ENCODE assay signal across 19 mouse cellular contexts in genomic region chrX:8013569-8014314, GRCm38 (mm10). TPM values are rescaled to one million over a fixed set of nuclear protein-coding genes. Genes with fewer than 3 reads are reported as not detected.
A peak's percentile ranks its signal among the peaks of the same experiment; 100 is the strongest.
DNase-seq lines count a peak whose midpoint lies in the region; ATAC-seq lines count a peak whose summit lies in the region.
"Had no signal": no experiment of that assay in that cellular context is flagged by ENCODE, and none has a peak within 500 bp of the region (broad histone marks: within the 10 kb centered on the region; RNA-seq: fewer than 3 reads in every experiment).

No protein-coding gene starts in this region.

- ATAC-seq in hindbrain, embryonic 13.5 days (ENCODE audit: low FRiP score): no peak
- ATAC-seq in forebrain, embryonic 11.5 days (replicated peaks; ENCODE audit: low FRiP score): peak; percentile 90
- peak; percentile 46; the same call in 1 of the 2 replicates for ATAC-seq in midbrain, embryonic 14.5 days (ENCODE audit: low FRiP score, low TSS enrichment)
- ATAC-seq: intestine, postnatal 0 days; liver, postnatal 0 days had no signal

- no peaks in the 10 kb centered on the region for H3K36me3 ChIP-seq in hindbrain, embryonic 10.5 days
- H3K36me3 ChIP-seq in hindbrain, embryonic 13.5 days: no peaks in the 10 kb centered on the region
- H3K36me3 ChIP-seq in forebrain, embryonic 11.5 days (ENCODE audit: control insufficient read depth, insufficient read depth, low read length): no peaks in the 10 kb centered on the region
- H3K36me3 ChIP-seq in midbrain, embryonic 14.5 days (ENCODE audit: control insufficient read depth, insufficient read depth, low read length): no peaks in the 10 kb centered on the region
- H3K36me3 ChIP-seq: embryonic facial prominence, embryonic 13.5 days; heart, embryonic 13.5 days had no signal

- H3K4me2 ChIP-seq in hindbrain, embryonic 13.5 days: no peak overlapping the region
- H3K4me2 ChIP-seq in forebrain, embryonic 11.5 days (ENCODE audit: low read depth, low read length, severe bottlenecking): no peak overlapping the region
- H3K4me2 ChIP-seq in midbrain, embryonic 14.5 days (ENCODE audit: low read length): no peak overlapping the region
- H3K4me2 ChIP-seq: embryonic facial prominence, embryonic 13.5 days; heart, embryonic 13.5 days had no signal

- peak overlapping the region; percentile 75 for H3K27ac ChIP-seq in hindbrain, embryonic 10.5 days
- H3K27ac ChIP-seq in hindbrain, embryonic 13.5 days: no peak overlapping the region
- peak overlapping the region; percentile 66; the same call in 1 of the 2 replicates for H3K27ac ChIP-seq in forebrain, embryonic 11.5 days (ENCODE audit: low read depth, low read length)
- no peak overlapping the region for H3K27ac ChIP-seq in midbrain, embryonic 14.5 days (replicated peaks; ENCODE audit: low read depth, low read length)
- H3K27ac ChIP-seq: embryonic facial prominence, embryonic 13.5 days; heart, embryonic 13.5 days; left cerebral cortex, adult 2 months; stomach, postnatal 0 days had no signal

- no peaks in the 10 kb centered on the region for H3K9me3 ChIP-seq in hindbrain, embryonic 10.5 days
- no peaks in the 10 kb centered on the region for H3K9me3 ChIP-seq in hindbrain, embryonic 13.5 days
- H3K9me3 ChIP-seq in forebrain, embryonic 11.5 days (ENCODE audit: control insufficient read depth, low read length): no peaks in the 10 kb centered on the region
- H3K9me3 ChIP-seq in midbrain, embryonic 14.5 days (ENCODE audit: control insufficient read depth, low read length): no peaks in the 10 kb centered on the region
- H3K9me3 ChIP-seq: embryonic facial prominence, embryonic 13.5 days; heart, embryonic 13.5 days; megakaryocyte, embryonic 14.5 days had no signal

- no peaks in the 10 kb centered on the region for H3K27me3 ChIP-seq in hindbrain, embryonic 10.5 days (ENCODE audit: insufficient read depth, poor library complexity, severe bottlenecking)
- H3K27me3 ChIP-seq in hindbrain, embryonic 13.5 days: no peaks in the 10 kb centered on the region
- no peaks in the 10 kb centered on the region for H3K27me3 ChIP-seq in forebrain, embryonic 11.5 days (ENCODE audit: control insufficient read depth, insufficient read depth, low read length)
- H3K27me3 ChIP-seq in midbrain, embryonic 14.5 days (ENCODE audit: control insufficient read depth, insufficient read depth, low read length): no peaks in the 10 kb centered on the region
- H3K27me3 ChIP-seq: embryonic facial prominence, embryonic 13.5 days; heart, embryonic 13.5 days; megakaryocyte, embryonic 14.5 days had no signal

- H3K9ac ChIP-seq in hindbrain, embryonic 13.5 days: no peak overlapping the region
- no peak overlapping the region for H3K9ac ChIP-seq in forebrain, embryonic 11.5 days (ENCODE audit: low read length)
- H3K9ac ChIP-seq in midbrain, embryonic 14.5 days (replicated peaks; ENCODE audit: low read length): no peak overlapping the region
- H3K9ac ChIP-seq: embryonic facial prominence, embryonic 13.5 days; heart, embryonic 13.5 days; liver, postnatal 0 days had no signal

- peaks cover 12% of the 10 kb centered on the region for H3K4me1 ChIP-seq in hindbrain, embryonic 10.5 days (replicated peaks)
- no peaks in the 10 kb centered on the region for H3K4me1 ChIP-seq in hindbrain, embryonic 13.5 days (replicated peaks)
- H3K4me1 ChIP-seq in forebrain, embryonic 11.5 days (replicated peaks; ENCODE audit: control insufficient read depth, insufficient read depth, low read length): 0 out of 2 replicates have a peak, but pooled peaks cover 1% of the 10 kb centered on the region
- no peaks in the 10 kb centered on the region for H3K4me1 ChIP-seq in midbrain, embryonic 14.5 days (ENCODE audit: control insufficient read depth, insufficient read depth, low read length)
- H3K4me1 ChIP-seq: embryonic facial prominence, embryonic 13.5 days; heart, embryonic 13.5 days had no signal

- DNase-seq in hindbrain, embryonic 10.5 days (ENCODE audit: low spot score): peak; percentile 33
- peak; percentile 14 for DNase-seq in retina, embryonic 14.5 days (ENCODE audit: low spot score)
- no peak for DNase-seq in retina, postnatal 1 day
- peak; percentile 58 for DNase-seq in forebrain, embryonic 11.5 days (ENCODE audit: low spot score)
- peak; percentile 47 for DNase-seq in midbrain, embryonic 14.5 days
- DNase-seq in Muller cell, postnatal 12 days (ENCODE audit: inconsistent ontology term): no peak
- DNase-seq in left cerebral cortex, adult 9 months (ENCODE audit: low spot score in 2 of 2): no peak
- DNase-seq: cerebellum, postnatal 14 days; heart, adult 11 months; liver, postnatal 0 days; lung, postnatal 14 days; thymus, postnatal 25 days had no signal

- WGBS in hindbrain, embryonic 10.5 days: 25% methylated on average over 8 of the region's 8 CpGs
- 24% methylated on average over 7 of the region's 8 CpGs for WGBS in hindbrain, embryonic 13.5 days
- WGBS in forebrain, embryonic 11.5 days: 15% methylated on average over 7 of the region's 8 CpGs
- 20% methylated on average over 8 of the region's 8 CpGs for WGBS in midbrain, embryonic 14.5 days

- no peak overlapping the region for H3K4me3 ChIP-seq in hindbrain, embryonic 10.5 days
- no peak overlapping the region for H3K4me3 ChIP-seq in hindbrain, embryonic 13.5 days
- H3K4me3 ChIP-seq in forebrain, embryonic 11.5 days (ENCODE audit: low read depth, low read length): no peak overlapping the region
- H3K4me3 ChIP-seq in midbrain, embryonic 14.5 days (replicated peaks; ENCODE audit: low read depth, low read length): no peak overlapping the region
- H3K4me3 ChIP-seq: embryonic facial prominence, embryonic 13.5 days; heart, embryonic 13.5 days; left cerebral cortex, adult 2 months; megakaryocyte, embryonic 14.5 days had no signal

RNA-seq across cellular contexts. Expression of gene Glod5, which starts 4.5 kb away (rescaled TPM):
- not detected in 2 replicates for polyA plus RNA-seq in hindbrain, embryonic 10.5 days (2016; fragmentation: Nextera tagmentation; extraction: Ambion mirVana)
- polyA plus RNA-seq in hindbrain, embryonic 13.5 days (2015; fragmentation: Nextera tagmentation; extraction: Ambion mirVana): 0.31 and 0.53 TPM in 2 replicates
- polyA plus RNA-seq in forebrain, embryonic 11.5 days (2014; fragmentation: Nextera tagmentation; extraction: Ambion mirVana): not detected in 2 replicates
- polyA plus RNA-seq in midbrain, embryonic 14.5 days (2014; fragmentation: Nextera tagmentation; extraction: Ambion mirVana): not detected in 2 replicates
- polyA plus RNA-seq: embryonic facial prominence, embryonic 13.5 days had no signal

RNA-seq across cellular contexts. Expression of gene Gata1, which starts 35.9 kb away (rescaled TPM):
- polyA plus RNA-seq in hindbrain, embryonic 10.5 days (2016; fragmentation: Nextera tagmentation; extraction: Ambion mirVana): 5.3 and 7.4 TPM in 2 replicates
- 0.23 and 0.29 TPM in 2 replicates for polyA plus RNA-seq in hindbrain, embryonic 13.5 days (2015; fragmentation: Nextera tagmentation; extraction: Ambion mirVana)
- 5.4 and 5.6 TPM in 2 replicates for polyA plus RNA-seq in forebrain, embryonic 11.5 days (2014; fragmentation: Nextera tagmentation; extraction: Ambion mirVana)
- 0.11 TPM in 1 of 2 replicates, not detected in the other for polyA plus RNA-seq in midbrain, embryonic 14.5 days (2014; fragmentation: Nextera tagmentation; extraction: Ambion mirVana)
- polyA plus RNA-seq: intestine, postnatal 0 days had no signal

Comparison
In these comparisons a context has a peak if more than half of its experiments do, and no peak if none do; other contexts are left out.
1. DNase-seq: peak in hindbrain, embryonic 10.5 days (single experiment), retina, embryonic 14.5 days (single experiment), forebrain, embryonic 11.5 days (single experiment) and midbrain, embryonic 14.5 days (single experiment); none in retina, postnatal 1 day (single experiment), Muller cell, postnatal 12 days (single experiment) and left cerebral cortex, adult 9 months (0 of 2).
2. H3K27ac ChIP-seq: peak in hindbrain, embryonic 10.5 days (single experiment) and forebrain, embryonic 11.5 days (single experiment); none in hindbrain, embryonic 13.5 days (single experiment) and midbrain, embryonic 14.5 days (single experiment).